Comparison of ENCODE assay signal across 15 mouse cellular contexts in the genomic region with DNA sequence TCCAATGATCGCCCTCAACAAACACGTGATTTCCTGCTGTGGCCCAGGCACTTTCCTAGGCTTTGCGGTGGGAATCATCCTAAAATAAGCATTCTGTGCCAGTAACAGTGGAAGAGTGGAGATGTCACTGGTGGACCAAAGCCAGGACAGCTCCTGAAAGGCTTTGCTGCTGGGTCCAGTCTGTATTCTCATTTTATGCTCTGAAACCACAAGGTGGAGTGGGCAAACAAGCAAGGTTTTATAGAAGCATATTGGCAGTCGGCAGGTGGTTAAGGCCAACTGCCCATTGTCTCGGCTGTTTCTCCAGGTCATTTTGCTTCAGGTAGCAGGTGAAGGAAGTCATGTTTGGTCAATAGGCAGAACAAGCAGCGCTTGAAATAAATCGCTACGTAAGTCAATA. TPM values are rescaled to one million over a fixed set of nuclear protein-coding genes. Genes with fewer than 3 reads are reported as not detected.
DNase-seq lines count a peak whose midpoint lies in the region; ATAC-seq and TF ChIP-seq lines count a peak whose summit lies in the region.
"Had no signal": no experiment of that assay in that cellular context is flagged by ENCODE, and none has a peak within 500 bp of the region (broad histone marks: within the 10 kb centered on the region; RNA-seq: fewer than 3 reads in every experiment).

No protein-coding gene starts in this region.

- no peaks in the 10 kb centered on the region for H3K9me3 ChIP-seq in hindbrain, postnatal 0 days (ENCODE audit: low read length)
- no peaks in the 10 kb centered on the region for H3K9me3 ChIP-seq in hindbrain, embryonic 10.5 days
- no peaks in the 10 kb centered on the region for H3K9me3 ChIP-seq in stomach, embryonic 14.5 days (ENCODE audit: control insufficient read depth, low read depth, low read length)
- H3K9me3 ChIP-seq: embryonic facial prominence, embryonic 15.5 days; forebrain, embryonic 12.5 days had no signal

- no peak overlapping the region for H3K4me3 ChIP-seq in hindbrain, postnatal 0 days (ENCODE audit: low read length)
- H3K4me3 ChIP-seq in hindbrain, embryonic 10.5 days: no peak overlapping the region
- H3K4me3 ChIP-seq in stomach, embryonic 14.5 days (ENCODE audit: low read depth, low read length): no peak overlapping the region
- H3K4me3 ChIP-seq: embryonic facial prominence, embryonic 15.5 days; forebrain, embryonic 12.5 days; myocyte had no signal

- H3K27ac ChIP-seq in hindbrain, postnatal 0 days: no peak overlapping the region
- H3K27ac ChIP-seq in hindbrain, embryonic 10.5 days: no peak overlapping the region
- no peak overlapping the region for H3K27ac ChIP-seq in stomach, embryonic 14.5 days (ENCODE audit: low read length)
- H3K27ac ChIP-seq: embryonic facial prominence, embryonic 15.5 days; forebrain, embryonic 12.5 days; liver, embryonic 14.5 days had no signal

- no peak overlapping the region for H3K9ac ChIP-seq in hindbrain, postnatal 0 days (replicated peaks; ENCODE audit: low read length)
- no peak overlapping the region for H3K9ac ChIP-seq in stomach, embryonic 14.5 days (replicated peaks; ENCODE audit: low read depth, low read length)
- H3K9ac ChIP-seq: embryonic facial prominence, embryonic 15.5 days; forebrain, embryonic 12.5 days; liver, embryonic 14.5 days had no signal

- TF ChIP-seq CTCF in hindbrain, postnatal 0 days (IDR thresholded peaks at IDR 0.05; ENCODE audit: low read depth): peak; percentile 22; the same call in 1 of the 2 replicates

- peak overlapping the region; percentile 21; the same call in 1 of the 2 replicates for H3K4me2 ChIP-seq in hindbrain, postnatal 0 days (ENCODE audit: low read depth, low read length)
- H3K4me2 ChIP-seq in stomach, embryonic 14.5 days (replicated peaks; ENCODE audit: low read depth, low read length): 0 out of 2 replicates have a peak overlapping the region, but pooled peaks have one; percentile 0
- H3K4me2 ChIP-seq: embryonic facial prominence, embryonic 15.5 days; forebrain, embryonic 12.5 days had no signal

- no peak for ATAC-seq in hindbrain, postnatal 0 days
- ATAC-seq in stomach, embryonic 14.5 days (ENCODE audit: insufficient number of reproducible peaks, insufficient read depth, low FRiP score, low read depth): no peak

- H3K4me1 ChIP-seq in hindbrain, postnatal 0 days (ENCODE audit: insufficient read depth, low read length): peaks cover 12% of the 10 kb centered on the region; the same call in 1 of the 2 replicates
- peaks cover 60% of the 10 kb centered on the region for H3K4me1 ChIP-seq in hindbrain, embryonic 10.5 days (replicated peaks)
- peaks cover 29% of the 10 kb centered on the region for H3K4me1 ChIP-seq in stomach, embryonic 14.5 days (ENCODE audit: control insufficient read depth, insufficient read depth, low read length)

- H3K27me3 ChIP-seq in hindbrain, postnatal 0 days (ENCODE audit: insufficient read depth, low read length): no peaks in the 10 kb centered on the region
- no peaks in the 10 kb centered on the region for H3K27me3 ChIP-seq in hindbrain, embryonic 10.5 days (ENCODE audit: insufficient read depth, poor library complexity, severe bottlenecking)
- no peaks in the 10 kb centered on the region for H3K27me3 ChIP-seq in stomach, embryonic 14.5 days (ENCODE audit: control insufficient read depth, insufficient read depth, low read length)
- H3K27me3 ChIP-seq: embryonic facial prominence, embryonic 15.5 days; forebrain, embryonic 12.5 days had no signal

- DNase-seq in hindbrain, postnatal 0 days (ENCODE audit: low spot score): peak; percentile 38
- DNase-seq in hindbrain, embryonic 10.5 days (ENCODE audit: low spot score): no peak
- DNase-seq in lung, postnatal 10 days: peak; percentile 33
- no peak for DNase-seq in lung, postnatal 4 days
- peak; percentile 81 for DNase-seq in cerebellum, adult 8-10 months
- no peak for DNase-seq in layer of hippocampus, adult 8-10 months (ENCODE audit: low spot score in 2 of 2)
- no peak for DNase-seq in adrenal gland, postnatal 4 days (ENCODE audit: low spot score in 2 of 2)
- DNase-seq: kidney, postnatal 14 days; right cerebral cortex, postnatal 25 days; thymus, postnatal 25 days had no signal

- WGBS in hindbrain, postnatal 0 days: 78% methylated on average over 8 of the region's 8 CpGs
- WGBS in hindbrain, embryonic 10.5 days: 86% methylated on average over 8 of the region's 8 CpGs
- WGBS in stomach, embryonic 14.5 days: 65% methylated on average over 8 of the region's 8 CpGs

- H3K36me3 ChIP-seq in hindbrain, postnatal 0 days (ENCODE audit: insufficient read depth, low read length): no peaks in the 10 kb centered on the region
- H3K36me3 ChIP-seq in hindbrain, embryonic 10.5 days: no peaks in the 10 kb centered on the region
- H3K36me3 ChIP-seq in stomach, embryonic 14.5 days (ENCODE audit: control insufficient read depth, insufficient read depth, low read length): no peaks in the 10 kb centered on the region
- H3K36me3 ChIP-seq: embryonic facial prominence, embryonic 15.5 days had no signal

RNA-seq across cellular contexts. Expression of gene Mpzl1, which starts 3.2 kb away (rescaled TPM):
- 30.2 and 42.8 TPM in 2 replicates for total RNA-seq in hindbrain, postnatal 0 days (2014; rRNA removed)
- 140 and 145 TPM in 2 replicates for polyA plus RNA-seq in hindbrain, postnatal 0 days (2015; fragmentation: Nextera tagmentation; extraction: Ambion mirVana)
- polyA plus RNA-seq in hindbrain, embryonic 10.5 days (2016; fragmentation: Nextera tagmentation; extraction: Ambion mirVana): 119 and 136 TPM in 2 replicates
- polyA plus RNA-seq in stomach, embryonic 14.5 days (2014; fragmentation: Nextera tagmentation; extraction: Ambion mirVana): 201 and 203 TPM in 2 replicates
- total RNA-seq in layer of hippocampus, adult 8-10 months (2022): 10 to 100 TPM; 25.9 to 38.3 (median 31.6) TPM
- 10 to 100 TPM; 81.1 to 82.7 TPM for total RNA-seq in adrenal gland, postnatal 4 days (2021)

Comparison
In these comparisons a context has a peak if more than half of its experiments do, and no peak if none do; other contexts are left out.
1. DNase-seq: peak in hindbrain, postnatal 0 days (single experiment), lung, postnatal 10 days (single experiment) and cerebellum, adult 8-10 months (single experiment); none in hindbrain, embryonic 10.5 days (single experiment), lung, postnatal 4 days (0 of 2), layer of hippocampus, adult 8-10 months (0 of 2) and adrenal gland, postnatal 4 days (0 of 2).